Mouse (Mus musculus): ENCODE results near the gene Shtn1. TPM values are rescaled to one million over a fixed set of nuclear protein-coding genes. Genes with fewer than 3 reads are reported as not detected.

The Shtn1 gene
- polyA plus RNA-seq, 1 experiment from 2014 or later = 73.1 TPM

DNA sequence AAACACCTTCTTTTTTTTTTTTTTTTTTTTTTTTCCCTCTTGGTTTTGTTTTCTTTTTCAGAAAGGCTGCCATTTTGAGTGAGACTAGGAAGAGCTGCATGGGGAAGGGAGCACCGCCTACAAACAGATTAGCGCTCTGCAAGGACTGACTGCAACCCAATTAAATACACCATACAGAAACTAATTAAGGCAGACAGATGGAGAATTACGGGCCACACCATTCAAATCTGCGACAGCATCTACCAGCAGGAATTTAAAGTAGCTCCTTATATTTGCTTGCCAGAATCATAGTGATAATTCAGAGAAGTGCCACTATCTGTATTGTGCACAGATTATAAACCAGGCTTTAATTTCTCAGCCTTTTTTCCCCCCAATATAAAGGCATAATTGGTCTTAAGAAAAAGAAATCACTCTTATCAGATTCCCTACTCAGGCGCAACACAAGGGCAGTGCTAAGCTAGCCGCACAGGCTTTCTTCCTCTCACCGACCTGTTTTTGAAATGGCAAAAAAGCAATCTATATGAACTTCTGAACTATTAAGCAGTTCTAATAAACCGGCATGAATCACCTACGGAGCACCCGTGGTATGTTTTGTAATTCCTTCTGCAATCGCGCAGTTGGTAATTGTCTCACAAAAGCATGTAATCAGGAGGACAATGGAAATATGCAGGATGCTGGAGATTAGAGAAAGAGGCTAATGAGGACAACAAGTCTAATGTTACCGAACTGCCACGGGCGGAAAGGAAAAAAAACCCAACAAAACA is 69.1 kb downstream of the Shtn1 start:
- H3K9me3 ChIP-seq = no peaks in the 10 kb centered on the region
- H3K4me1 ChIP-seq = peaks cover 24% of the 10 kb centered on the region
- ATAC-seq (replicated peaks) = peak; percentile 95
- H3K27ac ChIP-seq (replicated peaks) = peak overlapping the region; percentile 90
- H3K36me3 ChIP-seq = peaks cover 21% of the 10 kb centered on the region
- no peak overlapping the region for H3K9ac ChIP-seq (replicated peaks)
- WGBS = 7% methylated on average over 15 of the region's 15 CpGs
- no peak overlapping the region for H3K4me3 ChIP-seq
- H3K27me3 ChIP-seq = no peaks in the 10 kb centered on the region
- peak overlapping the region; percentile 20 for H3K4me2 ChIP-seq (replicated peaks)

DNA sequence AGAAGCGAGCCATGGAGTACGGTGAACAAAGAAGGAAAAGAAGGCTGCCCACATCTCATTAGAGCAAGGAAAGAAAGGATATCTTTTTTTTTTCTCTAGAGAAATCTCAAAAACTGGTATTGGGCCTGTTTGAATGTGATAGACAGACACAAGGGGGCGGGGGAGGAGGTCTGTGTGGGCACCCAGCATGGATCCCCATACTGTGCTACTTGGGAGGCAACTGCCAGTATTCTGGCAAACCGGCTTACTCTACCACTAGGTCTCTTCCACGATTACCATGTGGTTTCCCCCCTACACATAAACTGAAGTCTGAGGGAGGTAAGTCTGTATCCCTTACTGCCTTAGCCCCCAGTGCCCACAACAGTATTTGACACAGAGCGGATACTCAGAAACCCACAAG is 73.1 kb downstream of the Shtn1 start:
- Histone ChIP-seq H3K36me3 (peaks cover 27% of the 10 kb centered on the region), H3K4me2 (replicated peaks) (no peak overlapping the region), H3K27ac (replicated peaks) (no peak overlapping the region), H3K9me3 (no peaks in the 10 kb centered on the region), H3K9ac (replicated peaks) (no peak overlapping the region), H3K4me1 (peaks cover 16% of the 10 kb centered on the region), H3K27me3 (no peaks in the 10 kb centered on the region), H3K4me3 (no peak overlapping the region)
- ATAC-seq (replicated peaks) = no peak
- WGBS = 69% methylated on average over 6 of the region's 6 CpGs

GRCm38 (mm10) chr19:58981571-58981970 is 94.3 kb downstream of the Shtn1 start:
- 3% methylated on average over 9 of the region's 9 CpGs for WGBS
- H3K27me3 ChIP-seq = peaks cover 36% of the 10 kb centered on the region
- peaks cover 9% of the 10 kb centered on the region; the same call in 1 of the 2 replicates for H3K36me3 ChIP-seq

GRCm38 (mm10) chr19:58980056-58980440 is 95.9 kb downstream of the Shtn1 start:
- Histone ChIP-seq H3K9me3 (no peaks in the 10 kb centered on the region), H3K4me3 (peak overlapping the region; percentile 11), H3K4me1 (peaks cover 23% of the 10 kb centered on the region), H3K36me3 (0 out of 2 replicates have a peak, but pooled peaks cover 5% of the 10 kb centered on the region), H3K27me3 (peaks cover 40% of the 10 kb centered on the region), H3K27ac (replicated peaks) (no peak overlapping the region), H3K9ac (replicated peaks) (no peak overlapping the region), H3K4me2 (replicated peaks) (peak overlapping the region; percentile 22)
- WGBS = 14% methylated on average over 5 of the region's 5 CpGs
- no peak for ATAC-seq (replicated peaks)

More at GRCm38 (mm10) chr19:58981571-58981970, 94.3 kb downstream of the Shtn1 start:
- no peak for ATAC-seq (replicated peaks)
- H3K27ac ChIP-seq (replicated peaks) = no peak overlapping the region
- H3K9me3 ChIP-seq = no peaks in the 10 kb centered on the region
- H3K4me1 ChIP-seq = peaks cover 23% of the 10 kb centered on the region
- no peak overlapping the region for H3K9ac ChIP-seq (replicated peaks)
- H3K4me3 ChIP-seq = no peak overlapping the region
- no peak overlapping the region for H3K4me2 ChIP-seq (replicated peaks)

DNA sequence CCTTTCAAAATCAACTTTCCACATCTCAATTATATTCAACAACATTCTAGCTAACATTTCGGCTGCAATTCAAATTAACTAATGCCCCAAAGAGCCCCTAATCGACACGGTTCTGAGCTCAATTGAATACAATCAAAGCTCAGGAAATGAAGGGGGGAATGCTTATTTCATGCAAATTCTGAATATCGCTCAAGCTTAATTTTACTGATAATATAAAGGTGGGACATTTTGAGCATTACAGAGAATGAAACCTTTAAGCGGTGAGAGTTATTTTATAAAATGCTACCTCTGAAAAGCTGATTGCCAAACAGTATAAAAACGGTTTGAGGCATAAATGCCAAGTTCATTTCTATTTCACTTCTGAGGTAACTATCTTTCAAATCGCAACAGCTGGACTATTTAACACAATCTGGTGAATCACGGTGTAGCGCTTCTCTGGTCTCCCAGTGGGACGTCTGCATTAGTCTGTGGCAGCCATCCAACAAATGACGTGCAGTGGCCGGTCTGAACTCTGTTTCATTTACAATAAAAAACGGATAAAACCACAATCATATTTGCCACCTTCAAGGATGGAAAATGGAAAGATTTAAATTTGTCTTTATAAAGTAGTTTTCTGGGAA is 96.4 kb downstream of the Shtn1 start:
- no peak for ATAC-seq (replicated peaks)
- peak overlapping the region; percentile 22 for H3K4me2 ChIP-seq (replicated peaks)
- 0 out of 2 replicates have a peak, but pooled peaks cover 2% of the 10 kb centered on the region for H3K36me3 ChIP-seq
- H3K9ac ChIP-seq (replicated peaks) = no peak overlapping the region
- no peaks in the 10 kb centered on the region for H3K9me3 ChIP-seq
- H3K4me3 ChIP-seq = peak overlapping the region; percentile 11
- no peak overlapping the region for H3K27ac ChIP-seq (replicated peaks)
- 10% methylated on average over 13 of the region's 13 CpGs for WGBS
- H3K4me1 ChIP-seq = peaks cover 23% of the 10 kb centered on the region
- H3K27me3 ChIP-seq = peaks cover 38% of the 10 kb centered on the region

GRCm38 (mm10) chr19:58978401-58979171 is 97.3 kb downstream of the Shtn1 start:
- Histone ChIP-seq H3K27ac (replicated peaks) (no peak overlapping the region), H3K27me3 (peaks cover 31% of the 10 kb centered on the region; the same call in 1 of the 2 replicates), H3K9ac (replicated peaks) (no peak overlapping the region), H3K4me2 (replicated peaks) (no peak overlapping the region), H3K4me1 (peaks cover 23% of the 10 kb centered on the region), H3K9me3 (no peaks in the 10 kb centered on the region), H3K4me3 (no peak overlapping the region), H3K36me3 (0 out of 2 replicates have a peak, but pooled peaks cover 4% of the 10 kb centered on the region)
- 26% methylated on average over 11 of the region's 11 CpGs for WGBS
- ATAC-seq (replicated peaks) = peak; percentile 60; the same call in 1 of the 2 replicates

DNA sequence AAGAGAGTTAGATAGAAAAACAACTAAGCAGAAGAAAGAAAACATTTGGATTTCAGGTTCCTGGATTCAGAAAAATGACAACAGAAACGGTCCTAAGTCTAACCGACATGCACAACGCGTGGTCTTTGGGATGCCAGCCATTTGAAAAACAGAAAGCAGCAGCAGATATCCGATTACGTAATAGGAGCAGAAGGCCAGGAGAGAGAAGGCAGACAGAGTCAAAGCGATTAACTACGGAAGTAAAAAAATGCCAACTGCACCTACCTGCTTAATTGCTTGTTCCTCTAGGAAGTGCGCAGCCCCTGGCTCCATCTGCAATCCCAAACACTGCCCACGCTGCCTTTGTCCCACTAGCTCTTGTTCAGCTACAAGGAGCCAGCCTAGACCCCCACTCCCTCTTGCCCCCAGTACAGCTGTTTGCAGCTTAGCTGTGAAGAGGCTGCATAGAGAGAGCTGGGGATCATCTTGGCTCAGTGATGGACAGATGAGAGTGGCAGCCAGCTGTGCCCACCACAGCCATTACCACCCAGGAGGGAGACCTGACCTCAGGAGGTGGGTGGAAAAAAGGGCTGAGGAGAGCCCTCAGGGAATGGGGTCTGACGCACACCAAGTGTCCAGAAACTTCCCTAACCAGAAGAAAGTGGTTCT is 100.6 kb downstream of the Shtn1 start:
- Histone ChIP-seq H3K4me3 (no peak overlapping the region), H3K27me3 (peaks cover 19% of the 10 kb centered on the region; the same call in 1 of the 2 replicates)
- WGBS = 80% methylated on average over 11 of the region's 11 CpGs

GRCm38 (mm10) chr19:58974126-58974525 is 101.8 kb downstream of the Shtn1 start:
- H3K27ac ChIP-seq (replicated peaks) = no peak overlapping the region
- H3K4me1 ChIP-seq = peaks cover 11% of the 10 kb centered on the region
- H3K27me3 ChIP-seq = peaks cover 17% of the 10 kb centered on the region; the same call in 1 of the 2 replicates
- no peak for ATAC-seq (replicated peaks)
- peaks cover 7% of the 10 kb centered on the region; the same call in 1 of the 2 replicates for H3K36me3 ChIP-seq
- no peaks in the 10 kb centered on the region for H3K9me3 ChIP-seq
- H3K4me3 ChIP-seq = no peak overlapping the region
- 84% methylated on average over 8 of the region's 8 CpGs for WGBS
- no peak overlapping the region for H3K9ac ChIP-seq (replicated peaks)
- no peak overlapping the region for H3K4me2 ChIP-seq (replicated peaks)

More for the DNA sequence above, 100.6 kb downstream of the Shtn1 start:
- Histone ChIP-seq H3K36me3 (peaks cover 7% of the 10 kb centered on the region; the same call in 1 of the 2 replicates), H3K4me2 (replicated peaks) (no peak overlapping the region), H3K9me3 (no peaks in the 10 kb centered on the region), H3K4me1 (peaks cover 19% of the 10 kb centered on the region), H3K27ac (replicated peaks) (no peak overlapping the region), H3K9ac (replicated peaks) (no peak overlapping the region)
- no peak for ATAC-seq (replicated peaks)

DNA sequence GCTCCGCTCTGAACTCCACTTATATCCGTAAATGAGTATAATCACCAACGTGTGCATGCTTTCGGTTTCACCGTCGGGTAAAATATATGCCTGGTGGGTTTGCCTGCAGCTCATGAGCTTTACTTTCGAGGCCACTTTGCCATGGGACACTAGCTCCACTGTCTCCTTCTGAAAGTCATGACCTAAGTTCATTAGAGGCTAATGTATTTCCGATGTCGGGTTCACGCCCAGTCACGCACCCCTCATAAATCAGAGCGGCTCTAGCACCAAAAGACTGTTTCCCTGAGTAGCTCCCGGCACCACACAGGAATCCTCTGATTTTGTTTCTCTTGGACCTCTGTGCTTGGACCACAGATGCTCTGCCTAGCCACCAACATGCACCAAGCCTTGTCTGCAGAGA is 105.1 kb downstream of the Shtn1 start:
- Histone ChIP-seq H3K4me1 (peaks cover 13% of the 10 kb centered on the region), H3K36me3 (peaks cover 7% of the 10 kb centered on the region; the same call in 1 of the 2 replicates), H3K9ac (replicated peaks) (no peak overlapping the region), H3K27ac (replicated peaks) (no peak overlapping the region), H3K4me2 (replicated peaks) (no peak overlapping the region), H3K27me3 (peaks cover 12% of the 10 kb centered on the region; the same call in 1 of the 2 replicates), H3K9me3 (no peaks in the 10 kb centered on the region), H3K4me3 (no peak overlapping the region)
- ATAC-seq (replicated peaks) = no peak
- 89% methylated on average over 13 of the region's 13 CpGs for WGBS

- peak; percentile 87 for ATAC-seq (replicated peaks)
- peak overlapping the region; percentile 64 for H3K27ac ChIP-seq (replicated peaks)
- H3K4me2 ChIP-seq (replicated peaks) = peak overlapping the region; percentile 14; the same call in 1 of the 2 replicates
- H3K27me3 ChIP-seq = peaks cover 7% of the 10 kb centered on the region; the same call in 1 of the 2 replicates
- WGBS = 11% methylated on average over 15 of the region's 15 CpGs
- no peak overlapping the region for H3K4me3 ChIP-seq
- H3K9ac ChIP-seq (replicated peaks) = no peak overlapping the region; the same call in 1 of the 2 replicates
- no peaks in the 10 kb centered on the region for H3K9me3 ChIP-seq
- H3K36me3 ChIP-seq = peaks cover 5% of the 10 kb centered on the region; the same call in 1 of the 2 replicates
- H3K4me1 ChIP-seq = peaks cover 13% of the 10 kb centered on the region
Observed at GRCm38 (mm10) chr19:58968731-58969506, 107.0 kb downstream of the Shtn1 start.

GRCm38 (mm10) chr19:58963011-58963410 is 112.9 kb downstream of the Shtn1 start:
- H3K4me1 ChIP-seq = no peaks in the 10 kb centered on the region
- no peak overlapping the region for H3K27ac ChIP-seq (replicated peaks)
- no peak overlapping the region for H3K4me3 ChIP-seq
- peaks cover 3% of the 10 kb centered on the region; the same call in 1 of the 2 replicates for H3K27me3 ChIP-seq
- no peaks in the 10 kb centered on the region for H3K9me3 ChIP-seq
- no peaks in the 10 kb centered on the region for H3K36me3 ChIP-seq
- WGBS = 44% methylated on average over 8 of the region's 8 CpGs
- H3K9ac ChIP-seq (replicated peaks) = no peak overlapping the region
- no peak for ATAC-seq (replicated peaks)
- no peak overlapping the region for H3K4me2 ChIP-seq (replicated peaks)

Measured in forebrain, embryonic 15.5 days (tissue).